Mouse (Mus musculus) embryonic facial prominence, embryonic 13.5 days (tissue): ENCODE measurements around the gene Cdc6. TPM values are rescaled to one million over a fixed set of nuclear protein-coding genes. Genes with fewer than 3 reads are reported as not detected.

Source experiments
- ATAC-seq: fragments of 200-750 bp; cut with Nextera tagmentation; 2 replicates; pipeline ENCODE4 v1.8.0; 2017; ENCODE audit warnings: low read depth; ENCODE audit not compliant: insufficient number of reproducible peaks, insufficient read depth, low FRiP score, low TSS enrichment
- H3K27ac ChIP-seq: fragments of 300-500 bp; sonication (generic); 2 replicates; pipeline ENCODE4 v1.5.1; 2015; ENCODE audit warnings: moderate library complexity, mild to moderate bottlenecking, inconsistent platforms
- H3K27me3 ChIP-seq: fragments of 300-500 bp; sonication (generic); 2 replicates; pipeline ENCODE4 v1.6.1; 2015; ENCODE audit warnings: mild to moderate bottlenecking, inconsistent platforms
- H3K36me3 ChIP-seq: fragments of 300-500 bp; sonication (generic); 2 replicates; pipeline ENCODE4 v1.6.1; 2015; ENCODE audit warnings: mild to moderate bottlenecking, inconsistent platforms
- H3K4me1 ChIP-seq: fragments of 300-500 bp; sonication (generic); 2 replicates; pipeline ENCODE4 v1.6.1; 2015; ENCODE audit warnings: inconsistent platforms
- H3K4me2 ChIP-seq: fragments of 300-500 bp; sonication (generic); 2 replicates; pipeline ENCODE4 v1.6.1; 2015; ENCODE audit warnings: moderate library complexity, mild to moderate bottlenecking, inconsistent platforms
- H3K4me3 ChIP-seq: fragments of 300-500 bp; sonication (generic); 2 replicates; pipeline ENCODE4 v1.5.1; 2015; ENCODE audit warnings: mild to moderate bottlenecking, inconsistent platforms
- H3K9ac ChIP-seq: fragments of 300-500 bp; sonication (generic); 2 replicates; pipeline ENCODE4 v1.6.1; 2015; ENCODE audit warnings: mild to moderate bottlenecking, inconsistent platforms
- H3K9me3 ChIP-seq: fragments of 300-500 bp; sonication (generic); 2 replicates; pipeline ENCODE4 v1.6.1; 2016; ENCODE audit warnings: inconsistent platforms
- WGBS: fragments of 180-500 bp; shearing (Covaris S2); methylation state at CpG from one replicate; pipeline ENCODE4 v1.1.7; 2015; ENCODE audit warnings: mixed read lengths; 5-methylcytosine and 5-hydroxymethylcytosine counted together
- polyA plus RNA-seq: library from polyadenylated mRNA; unstranded; fragments of >200 nt; fragmentation: Nextera tagmentation; extraction: Ambion mirVana; gene quantifications from 2 replicates; pipeline ENCODE4 v1.2.1, GENCODE M21; 2015

Cdc6 gene
- 26.9 and 31.5 TPM in 2 replicates for polyA plus RNA-seq

DNA sequence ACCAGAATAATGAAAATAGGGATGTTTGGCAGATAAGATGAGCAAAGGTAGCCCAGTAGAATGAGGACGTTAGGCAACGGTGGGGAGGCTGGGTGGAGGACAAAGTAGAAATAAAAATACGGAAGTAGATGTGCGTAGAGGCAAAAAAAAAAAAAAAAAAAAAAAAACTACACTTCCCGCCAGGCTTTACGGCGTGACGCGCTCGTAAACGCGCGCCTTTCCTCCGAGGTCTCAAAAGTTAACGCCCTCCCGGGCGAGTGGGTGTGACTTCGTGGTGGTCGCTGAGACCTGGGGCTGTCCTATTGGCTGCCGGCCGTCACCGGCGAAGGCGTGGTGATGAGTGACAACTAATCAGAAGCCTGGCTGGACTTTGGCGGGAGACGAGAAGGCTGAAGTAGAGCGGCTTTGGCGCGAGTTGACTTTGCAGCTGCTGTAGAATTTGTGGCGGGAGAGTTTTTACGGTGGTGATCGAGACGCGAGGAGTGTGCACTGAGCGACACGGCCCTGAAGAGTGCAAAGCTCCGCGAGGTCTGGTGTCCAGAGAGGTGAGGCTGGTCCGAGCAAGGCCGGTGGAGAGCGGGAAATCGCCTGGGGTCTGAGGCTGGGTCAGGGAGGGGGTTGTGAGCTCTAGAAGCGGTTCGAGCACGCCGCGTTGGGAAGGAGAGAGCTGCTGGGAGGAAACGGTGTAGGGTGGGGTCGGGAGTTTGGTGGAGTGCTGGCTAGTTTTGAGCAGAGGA lies at the start of gene Cdc6:
Gene Cdc6, plus strand, starts transcription at position 365 of the 737 bp plus-strand sequence.
- peak within 1 kb of the TSS; percentile 62 for H3K4me3 ChIP-seq
- H3K27me3 ChIP-seq: no peaks in the 10 kb centered on the region
- peak within 1 kb of the TSS; percentile 48 for H3K27ac ChIP-seq

DNA sequence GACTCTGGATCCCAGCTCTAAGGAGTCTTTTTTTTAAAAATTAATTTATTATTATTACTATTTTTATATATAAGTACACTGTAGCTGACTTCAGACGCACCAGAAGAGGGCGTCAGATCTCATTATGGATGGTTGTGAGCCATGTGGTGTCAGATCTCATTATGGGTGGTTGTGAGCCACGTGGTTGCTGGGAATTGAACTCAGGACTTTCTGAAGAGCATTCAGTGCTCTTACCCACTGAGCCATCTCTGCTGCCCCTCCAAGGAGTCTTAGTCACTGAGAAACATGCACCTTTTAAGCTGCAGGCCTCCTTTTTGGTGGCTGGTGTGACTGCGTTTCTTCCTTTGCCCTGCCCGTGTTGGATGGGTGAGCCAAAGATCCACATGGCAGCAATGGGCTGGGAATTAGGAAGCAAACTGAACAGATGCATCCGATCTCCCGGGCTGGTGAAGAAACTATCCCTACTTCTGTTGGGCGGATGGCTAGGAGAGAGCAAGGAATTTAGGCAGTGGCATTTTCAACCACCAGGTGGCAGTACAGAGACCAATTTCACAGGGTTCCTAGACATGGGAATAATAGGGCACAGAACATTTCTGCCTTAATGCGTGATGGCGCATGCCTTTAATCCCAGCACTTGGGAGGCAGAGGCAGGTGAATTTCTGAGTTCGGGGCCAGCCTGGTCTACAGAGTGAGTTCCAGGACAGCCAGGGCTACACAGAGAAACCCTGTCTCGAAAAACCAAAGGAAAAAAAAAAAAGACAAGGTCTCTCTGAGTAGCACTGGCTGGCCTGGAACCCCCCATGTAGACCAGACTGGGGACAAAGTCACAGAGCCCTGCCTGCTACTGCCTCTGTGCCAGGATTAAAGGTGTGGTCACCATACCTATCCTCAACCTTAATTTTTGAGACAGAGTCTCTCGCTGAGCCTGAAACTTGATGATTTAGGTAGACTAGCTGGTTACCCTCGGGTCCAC lies 48.6 kb upstream of the Cdc6 start:
- no peak for ATAC-seq
- H3K36me3 ChIP-seq: no peaks in the 10 kb centered on the region
- H3K4me2 ChIP-seq: no peak overlapping the region
- peaks cover 8% of the 10 kb centered on the region for H3K4me1 ChIP-seq
- WGBS: 40% methylated on average over 14 of the region's 14 CpGs
- no peaks in the 10 kb centered on the region for H3K27me3 ChIP-seq
- H3K27ac ChIP-seq: no peak overlapping the region
- H3K9me3 ChIP-seq: no peaks in the 10 kb centered on the region
- H3K4me3 ChIP-seq: no peak overlapping the region
- no peak overlapping the region for H3K9ac ChIP-seq

More for the DNA sequence above, at the start of gene Cdc6:
- peak within 1 kb of the TSS; percentile 96 for H3K4me2 ChIP-seq
- peaks cover 27% of the 10 kb centered on the region for H3K4me1 ChIP-seq
- WGBS: under 1% methylated on average over 49 of the region's 49 CpGs
- no peaks in the 10 kb centered on the region for H3K9me3 ChIP-seq
- peak; percentile 92 for ATAC-seq
- H3K9ac ChIP-seq: peak within 1 kb of the TSS; percentile 75
- peaks cover 34% of the 10 kb centered on the region; the same call in 1 of the 2 replicates for H3K36me3 ChIP-seq

DNA sequence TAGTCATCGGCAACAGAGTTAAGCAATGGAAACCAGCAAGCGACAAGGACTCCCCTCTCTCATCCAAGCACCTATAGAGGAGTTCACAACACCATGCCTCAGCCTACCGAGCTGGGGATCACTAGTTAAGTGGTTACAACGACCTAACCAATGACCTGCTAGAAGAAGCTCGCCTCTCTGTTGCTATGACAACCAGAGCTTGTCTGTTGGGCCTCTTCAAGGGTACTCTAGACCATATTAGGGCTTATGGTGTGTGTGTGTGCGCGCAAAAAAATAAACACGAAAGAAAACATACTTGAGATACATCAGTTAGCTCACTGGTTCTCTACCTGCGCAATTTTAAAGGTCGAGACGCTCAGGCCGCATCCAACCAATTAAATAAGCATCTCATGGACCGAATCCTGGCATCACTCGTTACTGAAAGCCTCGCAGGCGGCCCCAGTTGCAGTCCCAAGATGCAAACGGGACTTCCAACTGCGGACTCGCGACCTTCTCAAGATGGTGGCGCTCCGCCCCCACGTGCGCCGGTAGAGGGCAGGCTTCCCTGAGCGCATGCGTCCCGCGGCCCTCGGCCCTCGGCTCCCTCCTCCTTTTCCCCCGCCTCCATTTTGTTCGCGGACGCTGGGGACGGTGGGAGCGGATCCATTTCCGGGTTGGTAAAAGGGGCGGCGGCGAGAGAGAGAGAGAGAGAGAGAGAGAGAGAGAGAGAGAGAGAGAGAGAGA lies 44.4 kb upstream of the Cdc6 start, which contains the start of gene Wipf2:
Gene Wipf2, plus strand, starts transcription at position 611 of the 723 bp plus-strand sequence.
- H3K27me3 ChIP-seq: no peaks in the 10 kb centered on the region
- peak within 1 kb of the TSS; percentile 62 for H3K4me3 ChIP-seq
- peaks cover 17% of the 10 kb centered on the region for H3K36me3 ChIP-seq
- H3K4me1 ChIP-seq: peaks cover 13% of the 10 kb centered on the region
- 8% methylated on average over 32 of the region's 41 CpGs for WGBS
- H3K9ac ChIP-seq: peak within 1 kb of the TSS; percentile 84
- no peaks in the 10 kb centered on the region for H3K9me3 ChIP-seq
- H3K4me2 ChIP-seq: peak within 1 kb of the TSS; percentile 70
- H3K27ac ChIP-seq: peak within 1 kb of the TSS; percentile 94
- ATAC-seq: peak; percentile 90

DNA sequence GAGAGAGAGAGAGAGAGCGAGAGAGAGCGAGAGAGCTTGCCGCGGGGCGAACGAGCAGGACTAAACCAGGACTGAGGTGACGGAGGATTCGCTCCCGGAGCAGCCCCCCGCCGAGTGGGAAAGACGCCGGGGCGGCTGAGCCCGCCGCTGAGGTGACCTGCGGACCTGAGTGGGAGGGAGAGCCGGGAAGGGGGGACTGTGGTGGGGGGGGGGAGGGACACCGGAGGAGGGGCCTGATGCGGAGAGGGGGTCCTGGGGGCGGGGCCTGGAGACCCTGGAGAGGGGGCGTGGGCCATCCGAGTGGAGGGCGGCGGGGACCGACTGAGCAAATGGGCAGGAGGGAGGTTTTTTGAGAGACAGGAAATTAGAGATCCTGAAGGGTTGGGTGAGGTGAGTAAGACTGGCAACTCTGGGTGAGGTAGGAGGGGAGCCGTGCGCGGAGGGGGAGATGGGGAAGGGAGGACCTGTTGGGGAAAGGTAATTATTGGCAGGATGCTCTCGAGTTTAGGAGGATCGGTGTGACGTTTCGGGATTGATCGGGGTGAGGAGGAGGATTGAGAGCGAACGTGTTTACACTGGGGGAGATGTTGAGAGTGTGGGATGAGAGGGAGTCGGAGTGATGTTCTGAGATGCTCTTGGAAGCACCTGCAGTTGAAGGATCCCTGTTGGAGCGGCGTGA lies 43.7 kb upstream of the Cdc6 start:
- Histone ChIP-seq H3K4me3 (peak overlapping the region; percentile 62), H3K9me3 (no peaks in the 10 kb centered on the region), H3K27ac (peak overlapping the region; percentile 94), H3K4me1 (peaks cover 13% of the 10 kb centered on the region), H3K9ac (peak overlapping the region; percentile 84), H3K4me2 (peak overlapping the region; percentile 70), H3K27me3 (no peaks in the 10 kb centered on the region), H3K36me3 (peaks cover 22% of the 10 kb centered on the region)
- under 1% methylated on average over 38 of the region's 39 CpGs for WGBS
- peak; percentile 75 for ATAC-seq

DNA sequence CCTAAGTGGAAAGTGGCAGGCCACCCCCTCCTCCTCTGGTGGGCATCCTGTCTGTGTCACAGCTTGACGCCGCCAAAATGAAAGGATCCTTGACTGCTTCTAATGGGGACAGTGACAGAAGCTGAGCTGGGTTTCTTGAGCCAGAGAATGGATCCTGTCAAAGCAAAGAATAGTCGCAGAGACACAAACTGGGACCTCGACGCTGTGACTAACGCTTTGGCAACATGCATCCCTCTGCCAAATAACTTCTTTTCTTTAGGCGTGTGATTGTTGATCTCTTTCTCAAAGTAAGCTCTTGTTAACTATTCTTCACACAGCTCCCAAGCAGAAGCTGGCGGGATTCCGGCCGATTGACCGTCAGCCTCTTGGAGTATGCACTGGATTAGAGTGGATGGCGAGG lies 40.3 kb upstream of the Cdc6 start:
- Histone ChIP-seq H3K27me3 (no peaks in the 10 kb centered on the region), H3K4me1 (peaks cover 32% of the 10 kb centered on the region), H3K4me3 (no peak overlapping the region), H3K9me3 (no peaks in the 10 kb centered on the region), H3K9ac (no peak overlapping the region), H3K36me3 (peaks cover 34% of the 10 kb centered on the region), H3K27ac (no peak overlapping the region), H3K4me2 (no peak overlapping the region)
- WGBS: 83% methylated on average over 12 of the region's 12 CpGs
- ATAC-seq: no peak

DNA sequence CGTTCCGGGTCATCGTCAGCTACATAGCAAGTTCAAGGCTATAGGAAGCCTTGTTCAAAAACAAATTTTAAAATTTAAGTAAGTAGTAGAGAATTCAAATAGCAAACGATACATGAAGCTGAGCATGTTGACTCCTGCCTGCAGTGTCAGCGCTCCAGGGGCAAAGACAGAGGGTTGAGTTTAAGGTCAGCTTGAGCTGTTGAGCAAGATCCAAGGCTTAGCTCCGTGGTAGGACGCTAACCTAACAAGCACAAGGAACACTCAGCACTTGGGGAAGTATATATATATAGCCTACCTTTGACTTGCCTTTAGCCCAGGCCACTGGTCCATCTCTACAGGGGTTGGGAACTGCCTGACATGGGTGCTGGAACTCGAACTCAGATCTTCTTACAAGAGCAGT lies 37.7 kb upstream of the Cdc6 start:
- ATAC-seq: no peak
- no peak overlapping the region for H3K4me2 ChIP-seq
- no peaks in the 10 kb centered on the region for H3K9me3 ChIP-seq
- H3K9ac ChIP-seq: no peak overlapping the region
- H3K36me3 ChIP-seq: peaks cover 50% of the 10 kb centered on the region
- H3K27me3 ChIP-seq: no peaks in the 10 kb centered on the region
- no peak overlapping the region for H3K4me3 ChIP-seq
- 87% methylated on average over 8 of the region's 8 CpGs for WGBS
- no peak overlapping the region for H3K27ac ChIP-seq
- peaks cover 25% of the 10 kb centered on the region for H3K4me1 ChIP-seq

DNA sequence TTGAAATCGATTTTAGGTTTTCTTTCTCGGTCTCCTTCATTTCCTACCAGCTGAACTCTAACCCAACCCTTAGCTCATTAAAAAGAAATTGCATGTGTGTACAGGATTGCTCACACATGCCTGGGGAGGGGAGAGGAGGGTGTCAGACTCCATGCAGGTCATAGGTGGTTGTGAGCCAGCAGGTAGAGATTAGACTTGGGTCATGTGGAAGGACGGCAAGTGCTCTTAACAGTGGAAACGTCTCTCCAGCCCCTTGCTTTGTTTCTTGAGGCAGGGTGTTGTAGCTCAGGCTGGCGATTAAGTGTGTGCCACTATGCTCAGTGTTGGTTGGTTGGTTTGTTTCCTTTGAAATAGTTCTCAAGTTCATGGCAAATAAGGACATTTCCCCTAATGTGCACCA lies 36.8 kb upstream of the Cdc6 start:
- Histone ChIP-seq H3K9me3 (no peaks in the 10 kb centered on the region), H3K27ac (peak overlapping the region; percentile 82), H3K27me3 (no peaks in the 10 kb centered on the region), H3K9ac (no peak overlapping the region), H3K4me1 (peaks cover 25% of the 10 kb centered on the region), H3K4me3 (no peak overlapping the region), H3K36me3 (peaks cover 57% of the 10 kb centered on the region), H3K4me2 (no peak overlapping the region)
- 78% methylated on average over 5 of the region's 5 CpGs for WGBS
- ATAC-seq: no peak

DNA sequence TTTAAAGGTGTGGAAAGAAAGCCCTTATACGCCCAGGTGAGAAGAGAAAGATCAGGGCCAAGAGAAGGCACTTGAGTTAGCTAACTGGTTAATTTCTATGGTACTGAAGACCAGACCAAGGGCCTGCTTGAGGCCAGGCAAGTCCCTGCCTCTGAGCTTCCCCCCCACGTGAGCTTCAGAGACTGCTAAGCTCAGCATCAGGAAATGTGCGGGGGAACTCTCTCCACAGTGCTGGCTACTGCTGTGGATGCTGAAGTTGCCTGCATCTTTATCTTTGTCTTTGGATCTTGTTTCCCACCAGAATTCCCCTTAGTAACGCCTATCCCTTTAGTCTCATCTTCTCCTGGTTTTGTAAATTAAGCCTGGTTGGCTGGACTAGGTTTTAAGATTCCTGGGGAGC lies 36.2 kb upstream of the Cdc6 start:
- Histone ChIP-seq H3K4me3 (no peak overlapping the region), H3K4me2 (peak overlapping the region; percentile 27; the same call in 1 of the 2 replicates), H3K4me1 (peaks cover 25% of the 10 kb centered on the region), H3K9ac (peak overlapping the region; percentile 17), H3K36me3 (peaks cover 59% of the 10 kb centered on the region), H3K27me3 (no peaks in the 10 kb centered on the region), H3K27ac (peak overlapping the region; percentile 82), H3K9me3 (no peaks in the 10 kb centered on the region)
- no peak for ATAC-seq
- 44% methylated on average over 4 of the region's 4 CpGs for WGBS

DNA sequence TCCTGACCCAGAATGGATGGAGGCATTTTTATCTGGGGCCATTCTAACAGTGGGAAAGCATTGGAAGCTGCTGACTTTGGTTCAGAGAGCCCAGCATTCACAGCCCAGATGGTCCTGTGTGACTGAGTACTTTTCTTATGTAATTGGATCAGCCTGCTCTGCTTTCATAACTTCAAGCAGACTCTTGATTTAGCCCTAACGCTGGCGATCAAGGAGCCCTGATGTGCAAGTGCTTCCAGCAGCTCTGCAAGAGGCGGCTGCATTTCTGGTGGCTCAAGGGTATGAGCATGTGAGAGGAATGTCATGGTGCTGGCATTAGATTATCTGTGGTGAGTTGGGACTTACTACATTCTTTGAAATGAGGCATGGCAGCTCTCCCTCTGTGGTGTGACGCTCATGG lies 35.6 kb upstream of the Cdc6 start:
- no peaks in the 10 kb centered on the region for H3K9me3 ChIP-seq
- peaks cover 25% of the 10 kb centered on the region for H3K4me1 ChIP-seq
- H3K36me3 ChIP-seq: peaks cover 53% of the 10 kb centered on the region
- H3K9ac ChIP-seq: 0 out of 2 replicates have a peak overlapping the region, but pooled peaks have one; percentile 3
- peak; percentile 40; the same call in 1 of the 2 replicates for ATAC-seq
- peak overlapping the region; percentile 27 for H3K4me2 ChIP-seq
- no peaks in the 10 kb centered on the region for H3K27me3 ChIP-seq
- H3K27ac ChIP-seq: peak overlapping the region; percentile 82
- WGBS: 28% methylated on average over 4 of the region's 4 CpGs
- no peak overlapping the region for H3K4me3 ChIP-seq

DNA sequence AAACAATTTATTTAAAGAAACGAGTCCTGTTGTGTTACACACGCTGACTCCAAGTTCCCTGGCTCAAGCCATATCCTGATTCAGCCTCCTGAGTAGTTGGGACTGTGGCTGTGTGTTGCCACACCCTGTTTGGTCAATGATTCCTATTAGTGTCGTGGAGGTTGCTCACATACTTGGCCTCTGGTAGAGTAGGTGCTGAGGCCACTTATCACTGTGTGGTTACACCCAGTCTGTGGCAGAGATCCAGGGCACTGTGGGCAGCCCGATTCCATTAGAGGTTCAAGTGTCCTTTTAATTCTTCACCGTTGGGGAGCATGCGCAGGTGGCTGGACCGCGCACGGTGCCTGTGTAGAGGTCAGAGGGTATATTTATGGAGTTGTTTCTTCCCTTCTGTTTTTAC lies 33.7 kb upstream of the Cdc6 start:
- Histone ChIP-seq H3K9me3 (no peaks in the 10 kb centered on the region), H3K36me3 (peaks cover 37% of the 10 kb centered on the region), H3K9ac (no peak overlapping the region), H3K27ac (no peak overlapping the region), H3K4me3 (no peak overlapping the region), H3K4me1 (peaks cover 35% of the 10 kb centered on the region), H3K4me2 (no peak overlapping the region), H3K27me3 (no peaks in the 10 kb centered on the region)
- ATAC-seq: no peak
- WGBS: 97% methylated on average over 9 of the region's 9 CpGs
